Mouse (Mus musculus) limb, embryonic 14.5 days (tissue): ENCODE data around the gene Mob3b. TPM values are rescaled to one million over a fixed set of nuclear protein-coding genes. Genes with fewer than 3 reads are reported as not detected.

Experiments used
- ATAC-seq: fragments of 200-750 bp; cut with Nextera tagmentation; 2 replicates; pipeline ENCODE4 v1.8.0; 2017; ENCODE audit warnings: low read depth, moderate number of reproducible peaks, moderate TSS enrichment; ENCODE audit not compliant: low FRiP score
- DNase-seq: peaks from one replicate; pipeline ENCODE4 v3.0.0-alpha.2; 2015; ENCODE audit warnings: low spot score
- H3K27ac ChIP-seq: fragments of 300-500 bp; sonication (generic); replicated peaks from 2 replicates; pipeline ENCODE4 v1.5.1; 2014; ENCODE audit warnings: low read depth, mild to moderate bottlenecking, low read length, moderate library complexity, mixed read lengths
- H3K27me3 ChIP-seq: fragments of 300-500 bp; sonication (generic); 2 replicates; pipeline ENCODE4 v1.6.1; 2014; ENCODE audit warnings: low read length, mixed read lengths; ENCODE audit not compliant: control insufficient read depth, insufficient read depth
- H3K36me3 ChIP-seq: fragments of 300-500 bp; sonication (generic); 2 replicates; pipeline ENCODE4 v1.6.1; 2014; ENCODE audit warnings: mild to moderate bottlenecking, low read length, moderate library complexity, mixed read lengths; ENCODE audit not compliant: control insufficient read depth, insufficient read depth
- H3K4me1 ChIP-seq: fragments of 300-500 bp; sonication (generic); 2 replicates; pipeline ENCODE4 v1.6.1; 2014; ENCODE audit warnings: antibody characterized with exemption, low read length, mixed read lengths; ENCODE audit not compliant: control insufficient read depth, insufficient read depth
- H3K4me2 ChIP-seq: fragments of 300-500 bp; sonication (generic); replicated peaks from 2 replicates; pipeline ENCODE4 v1.6.1; 2014; ENCODE audit warnings: low read depth, mild to moderate bottlenecking, low read length, moderate library complexity; ENCODE audit not compliant: severe bottlenecking
- H3K4me3 ChIP-seq: fragments of 300-500 bp; sonication (generic); replicated peaks from 2 replicates; pipeline ENCODE4 v1.5.1; 2014; ENCODE audit warnings: low read length
- H3K9ac ChIP-seq: fragments of 300-500 bp; sonication (generic); 2 replicates; pipeline ENCODE4 v1.6.1; 2014; ENCODE audit warnings: mild to moderate bottlenecking, low read depth, low read length, moderate library complexity; ENCODE audit not compliant: severe bottlenecking
- H3K9me3 ChIP-seq: fragments of 300-500 bp; sonication (generic); 2 replicates; pipeline ENCODE4 v1.6.1; 2016; ENCODE audit warnings: low read length; ENCODE audit not compliant: control insufficient read depth
- POLR2A ChIP-seq: fragments of 200-500 bp; IDR thresholded peaks from 2 replicates; pipeline ENCODE4 v1.8.0; 2012; ENCODE audit warnings: inconsistent platforms, mild to moderate bottlenecking, moderate library complexity, borderline replicate concordance; ENCODE audit not compliant: insufficient read depth, insufficient read length; ENCODE audit errors: extremely low read depth
- WGBS: fragments of 180-500 bp; shearing (Covaris S2); extraction: QIAGEN DNeasy Blood & Tissue Kit; methylation state at CpG from one replicate; pipeline ENCODE4 v1.1.7; 2014; 5-methylcytosine and 5-hydroxymethylcytosine counted together
- polyA plus RNA-seq, 2 experiments: library from polyadenylated mRNA; depleted of rRNA in 1 of 2; stranded (reverse) in 1 of 2; unstranded in 1 of 2; fragments of >200 nt; fragmentation: Nextera tagmentation in 1 of 2; extraction: Ambion mirVana in 1 of 2; gene quantifications; 2 replicates each; pipeline versions ENCODE4 v1.2.1 to v1.2.3; 2012 to 2014

Mob3b gene
- polyA plus RNA-seq, 2 experiments, result 3.3 to 7.8 TPM

- ATAC-seq (no peak), DNase-seq (no peak)
- TF ChIP-seq POLR2A, result no peak
- no peaks in the 10 kb centered on the region for H3K36me3 ChIP-seq
- H3K27me3 ChIP-seq, result no peaks in the 10 kb centered on the region
- no peak overlapping the region for H3K27ac ChIP-seq
- 85% methylated on average over 2 of the region's 2 CpGs for WGBS
- H3K9ac ChIP-seq, result no peak overlapping the region
- no peak overlapping the region for H3K4me2 ChIP-seq
- no peak overlapping the region for H3K4me3 ChIP-seq
- no peaks in the 10 kb centered on the region for H3K9me3 ChIP-seq
- peaks cover 10% of the 10 kb centered on the region for H3K4me1 ChIP-seq
Observed at GRCm38 (mm10) chr4:35054362-35054761, 102.9 kb downstream of the Mob3b start.

GRCm38 (mm10) chr4:35052174-35052942, 104.9 kb downstream of the Mob3b start:
- no peak for ATAC-seq
- H3K4me1 ChIP-seq, result peaks cover 14% of the 10 kb centered on the region
- H3K36me3 ChIP-seq, result no peaks in the 10 kb centered on the region
- 45% methylated on average over 6 of the region's 6 CpGs for WGBS
- no peaks in the 10 kb centered on the region for H3K27me3 ChIP-seq
- H3K9me3 ChIP-seq, result no peaks in the 10 kb centered on the region
- DNase-seq, result no peak
- TF ChIP-seq POLR2A, result no peak
- no peak overlapping the region for H3K4me2 ChIP-seq
- H3K27ac ChIP-seq, result no peak overlapping the region
- H3K9ac ChIP-seq, result no peak overlapping the region
- no peak overlapping the region for H3K4me3 ChIP-seq

DNA sequence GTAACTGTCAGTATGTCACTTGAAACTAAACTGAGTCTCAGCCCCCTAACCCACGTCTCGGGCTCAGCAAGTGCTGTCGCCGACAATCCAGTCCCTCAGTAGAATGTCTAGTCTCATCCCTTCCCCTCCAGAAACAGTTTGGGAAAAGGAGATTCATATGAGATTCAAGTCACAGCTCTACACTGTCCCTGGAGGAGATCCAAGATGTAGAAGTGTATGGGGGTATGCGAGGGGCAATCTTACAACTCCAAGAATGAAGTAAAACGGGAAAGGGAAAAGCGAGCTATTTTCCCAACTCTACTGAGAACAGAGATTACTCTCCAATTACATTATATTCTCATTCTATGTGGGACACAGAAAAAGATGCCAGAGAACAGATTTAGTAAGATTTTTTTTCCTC, 106.1 kb downstream of the Mob3b start:
- DNase-seq, result no peak
- H3K27ac ChIP-seq, result no peak overlapping the region
- H3K9me3 ChIP-seq, result no peaks in the 10 kb centered on the region
- no peak for TF ChIP-seq POLR2A
- H3K4me1 ChIP-seq, result peaks cover 14% of the 10 kb centered on the region
- H3K36me3 ChIP-seq, result no peaks in the 10 kb centered on the region
- no peak for ATAC-seq
- 70% methylated on average over 7 of the region's 7 CpGs for WGBS
- H3K27me3 ChIP-seq, result no peaks in the 10 kb centered on the region
- no peak overlapping the region for H3K4me2 ChIP-seq
- H3K4me3 ChIP-seq, result no peak overlapping the region
- no peak overlapping the region for H3K9ac ChIP-seq

DNA sequence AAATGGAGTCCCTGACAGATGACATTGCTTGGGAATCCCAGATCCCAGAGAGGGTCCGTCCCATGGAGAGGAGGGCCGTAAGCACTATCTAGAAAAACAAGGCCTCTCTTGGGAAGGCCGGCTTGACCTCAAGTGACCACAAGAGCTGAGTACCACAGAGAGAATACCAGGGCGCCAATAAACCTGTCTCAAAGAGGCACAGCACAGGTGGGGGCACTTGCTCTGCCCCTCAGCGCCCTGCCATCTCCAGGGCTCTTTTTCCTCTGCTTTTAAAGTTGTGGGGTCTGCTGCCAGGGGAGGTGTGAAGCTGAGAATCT, 107.6 kb downstream of the Mob3b start:
- Histone ChIP-seq H3K4me3 (no peak overlapping the region), H3K9me3 (no peaks in the 10 kb centered on the region), H3K4me2 (no peak overlapping the region), H3K4me1 (peaks cover 14% of the 10 kb centered on the region), H3K27ac (no peak overlapping the region), H3K36me3 (no peaks in the 10 kb centered on the region), H3K9ac (no peak overlapping the region), H3K27me3 (no peaks in the 10 kb centered on the region)
- ATAC-seq, result no peak
- no peak for DNase-seq
- TF ChIP-seq POLR2A, result no peak
- 37% methylated on average over 5 of the region's 5 CpGs for WGBS

- H3K9me3 ChIP-seq, result no peaks in the 10 kb centered on the region
- no peak for TF ChIP-seq POLR2A
- ATAC-seq, result no peak
- H3K4me1 ChIP-seq, result peaks cover 14% of the 10 kb centered on the region
- DNase-seq, result peak; percentile 35
- no peaks in the 10 kb centered on the region for H3K36me3 ChIP-seq
- WGBS, result 25% methylated on average over 9 of the region's 9 CpGs
- H3K4me3 ChIP-seq, result no peak overlapping the region
- H3K27me3 ChIP-seq, result no peaks in the 10 kb centered on the region
- 0 out of 2 replicates have a peak overlapping the region, but pooled peaks have one; percentile 26 for H3K27ac ChIP-seq
- no peak overlapping the region for H3K9ac ChIP-seq
- H3K4me2 ChIP-seq, result no peak overlapping the region
Observed at GRCm38 (mm10) chr4:35049036-35049741, 108.1 kb downstream of the Mob3b start.
